Mouse (Mus musculus) right cerebral cortex, postnatal 10 days (tissue): ENCODE measurements around the gene Eif4enif1.
A peak's percentile ranks its signal among the peaks of the same experiment; 100 is the strongest.
"Not testable (repeated sequence)": the region's sequence is repeated elsewhere in the genome, so short reads cannot be mapped to it uniquely, and the experiment has no call there.

Experiments
- DNase-seq, 2 experiments: peaks; one replicate each; pipeline ENCODE4 v3.0.0; 2021; ENCODE audit warnings: low spot score in 2 of 2

Eif4enif1 gene

DNA sequence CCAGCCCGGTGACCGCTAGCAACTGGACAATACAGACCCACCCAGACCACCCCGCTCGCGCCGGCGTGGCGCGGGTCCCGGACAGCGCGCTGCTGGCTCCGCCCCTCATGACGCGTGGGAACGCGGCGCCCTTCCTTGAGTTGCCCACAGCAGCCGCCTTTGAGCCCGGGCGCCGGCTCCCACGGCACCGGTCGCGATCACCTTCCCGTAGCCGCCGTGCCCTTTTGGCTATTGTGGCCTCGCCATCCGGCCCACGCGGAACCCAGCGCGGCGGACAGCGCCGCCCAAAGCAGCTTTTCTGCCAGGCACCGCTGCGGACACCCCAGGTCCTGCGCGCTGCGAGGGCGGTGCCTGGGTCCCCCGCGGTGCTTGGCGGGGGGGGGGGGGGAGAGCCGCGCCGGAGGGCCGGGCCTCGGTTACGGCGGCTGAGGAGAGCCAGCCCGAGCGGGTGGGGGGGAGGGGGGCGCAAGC lies at the start of gene Eif4enif1:
Gene Eif4enif1, plus strand, starts transcription at position 162 of the 471 bp plus-strand sequence.
- DNase-seq = peak; percentile 92

- DNase-seq = peak; percentile 49 to 66
Observed at GRCm38 (mm10) chr11:3153666-3154397, 48.4 kb upstream of the Eif4enif1 start.

GRCm38 (mm10) chr11:3156991-3157390 lies 45.2 kb upstream of the Eif4enif1 start:
- not testable (repeated sequence) for DNase-seq

GRCm38 (mm10) chr11:3157996-3158395 lies 44.2 kb upstream of the Eif4enif1 start:
- DNase-seq = not testable (repeated sequence)

GRCm38 (mm10) chr11:3158800-3159199 lies 43.4 kb upstream of the Eif4enif1 start:
- DNase-seq = not testable (repeated sequence)

DNA sequence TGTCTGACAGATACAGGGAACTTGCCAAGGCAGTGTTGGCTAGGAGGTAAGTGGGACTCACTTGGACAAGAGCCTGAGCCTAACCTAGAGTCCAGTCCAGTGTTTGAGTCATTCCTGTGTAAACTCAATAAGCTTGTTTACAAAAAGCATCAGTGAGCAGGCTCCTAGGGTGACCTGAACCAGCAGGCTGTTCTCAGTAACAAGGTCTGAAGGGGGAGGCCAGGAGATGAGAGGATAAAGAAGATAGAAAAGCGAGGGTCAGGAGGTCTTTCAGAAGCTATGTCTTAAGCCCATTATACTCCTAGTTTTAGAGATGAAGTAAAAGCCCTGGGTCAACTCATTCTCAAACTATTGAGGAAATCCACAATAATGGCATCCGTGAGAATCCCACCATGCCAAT lies 40.8 kb upstream of the Eif4enif1 start:
- peak; percentile 60 to 62 for DNase-seq

GRCm38 (mm10) chr11:3162236-3162897 lies 39.8 kb upstream of the Eif4enif1 start:
- peak; percentile 63 to 74 for DNase-seq

DNA sequence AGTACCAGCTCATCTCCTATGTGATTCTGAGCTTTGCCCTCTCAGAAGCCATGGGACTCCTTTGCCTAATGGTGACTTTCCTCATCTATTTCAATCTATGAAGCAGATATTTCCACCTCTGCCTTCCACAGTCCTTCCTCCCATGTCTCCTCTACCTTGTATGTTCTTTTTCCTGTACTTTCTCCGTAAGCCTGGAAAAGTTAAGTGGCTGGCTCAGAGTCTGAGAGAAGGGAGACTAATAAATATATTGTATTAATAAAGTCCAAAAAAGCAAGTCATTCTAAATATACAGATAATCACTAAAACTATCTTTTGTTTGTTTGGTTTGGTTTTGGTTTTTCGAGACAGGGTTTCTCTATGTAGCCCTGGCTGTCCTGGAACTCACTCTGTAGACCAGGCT lies 39.1 kb upstream of the Eif4enif1 start:
- DNase-seq = peak in 1 of 2 experiments; percentile 51

GRCm38 (mm10) chr11:3163661-3164060 lies 38.5 kb upstream of the Eif4enif1 start:
- DNase-seq = not testable (repeated sequence)

DNA sequence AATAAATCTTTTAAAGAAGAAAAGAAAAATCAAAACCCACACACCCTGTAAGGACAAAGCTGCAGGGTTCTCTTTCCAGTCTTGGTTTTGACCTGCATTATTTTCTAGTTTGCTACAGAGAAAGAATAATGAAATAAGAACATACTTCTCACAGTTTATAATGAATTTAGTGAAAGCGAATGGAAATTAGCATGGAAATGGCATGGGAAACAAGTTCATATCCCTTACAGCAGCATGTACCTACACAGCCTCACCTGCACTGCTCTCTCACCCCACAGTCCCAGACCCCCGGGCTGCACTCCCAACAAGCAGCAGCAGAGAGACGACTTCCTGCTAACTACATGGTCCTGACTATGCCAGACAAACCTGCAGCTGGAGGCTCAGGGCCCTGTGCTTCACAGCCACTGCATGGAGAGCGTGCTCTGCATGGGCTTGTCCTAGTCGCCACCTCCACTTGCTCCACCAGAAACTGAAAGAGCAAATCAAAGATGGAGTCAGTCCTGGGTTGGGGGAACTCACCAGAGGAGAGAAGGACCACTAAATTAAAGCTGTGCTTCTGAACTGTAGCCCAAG lies 36.9 kb upstream of the Eif4enif1 start:
- not testable (repeated sequence) for DNase-seq

GRCm38 (mm10) chr11:3166321-3166720 lies 35.9 kb upstream of the Eif4enif1 start:
- not testable (repeated sequence) for DNase-seq

- not testable (repeated sequence) for DNase-seq
Observed at GRCm38 (mm10) chr11:3167129-3167528, 35.1 kb upstream of the Eif4enif1 start.

GRCm38 (mm10) chr11:3167571-3168001 lies 34.6 kb upstream of the Eif4enif1 start:
- peak in 1 of 2 experiments; percentile 49 for DNase-seq

DNA sequence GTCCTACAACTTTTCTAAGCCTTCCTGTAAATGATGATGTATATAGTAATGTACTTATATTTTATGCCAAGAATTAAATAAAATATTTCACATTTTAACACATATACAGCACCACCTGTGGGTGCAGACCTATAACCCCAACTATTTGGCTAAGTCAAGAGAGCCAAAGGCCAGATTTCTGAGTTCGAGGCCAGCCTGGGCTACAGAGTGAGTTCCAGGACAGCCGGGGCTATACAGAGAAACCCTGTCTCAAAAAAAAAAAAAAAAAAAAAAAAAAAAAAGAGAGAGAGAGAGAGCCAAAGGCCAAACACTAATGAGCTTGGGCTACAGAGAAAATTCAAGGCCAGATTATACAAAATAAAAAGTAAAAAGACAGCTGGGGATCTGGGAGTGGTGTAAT lies 33.1 kb upstream of the Eif4enif1 start:
- DNase-seq = not testable (repeated sequence)

GRCm38 (mm10) chr11:3171931-3172330 lies 30.3 kb upstream of the Eif4enif1 start:
- peak; percentile 50 to 59 for DNase-seq

GRCm38 (mm10) chr11:3172526-3172925 lies 29.7 kb upstream of the Eif4enif1 start:
- not testable (repeated sequence) for DNase-seq

- DNase-seq = peak; percentile 74 to 76
Observed at GRCm38 (mm10) chr11:3173425-3174318, 28.5 kb upstream of the Eif4enif1 start.

GRCm38 (mm10) chr11:3178968-3179725 lies 23.0 kb upstream of the Eif4enif1 start:
- DNase-seq = peak in 1 of 2 experiments; percentile 46

DNA sequence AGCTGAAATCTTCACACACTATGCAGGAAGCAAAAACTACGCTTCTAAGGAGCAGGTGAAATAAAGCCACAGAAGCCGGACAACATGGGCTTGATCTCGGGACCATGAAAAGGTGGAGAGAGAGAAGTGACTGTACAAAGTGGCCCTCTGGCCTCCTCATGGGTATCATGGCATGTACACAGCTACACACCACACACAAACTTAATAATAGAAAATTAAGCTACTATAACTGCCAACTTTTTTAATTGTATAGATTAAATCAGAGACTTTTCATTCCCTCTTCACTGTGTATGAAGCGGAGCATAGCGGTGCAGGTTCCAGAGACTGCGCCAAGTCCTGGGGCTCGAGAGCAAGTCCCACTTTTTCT lies 22.5 kb upstream of the Eif4enif1 start:
- DNase-seq = peak; percentile 30 to 41

- DNase-seq = not testable (repeated sequence)
Observed at GRCm38 (mm10) chr11:3180510-3181160, 21.6 kb upstream of the Eif4enif1 start.
